Mouse (Mus musculus) ovary, postnatal 14 days (tissue): ENCODE results near the gene Tnpo1.
"Not testable (repeated sequence)": the region's sequence is repeated elsewhere in the genome, so short reads cannot be mapped to it uniquely, and the experiment has no call there.

ENCODE experiments used
- DNase-seq: peaks from one replicate; pipeline ENCODE4 v3.0.0; 2022; ENCODE audit warnings: low spot score

Gene Tnpo1

GRCm38 (mm10) chr13:98818205-98818604 is 108.0 kb downstream of the Tnpo1 start:
- DNase-seq: no peak

DNA sequence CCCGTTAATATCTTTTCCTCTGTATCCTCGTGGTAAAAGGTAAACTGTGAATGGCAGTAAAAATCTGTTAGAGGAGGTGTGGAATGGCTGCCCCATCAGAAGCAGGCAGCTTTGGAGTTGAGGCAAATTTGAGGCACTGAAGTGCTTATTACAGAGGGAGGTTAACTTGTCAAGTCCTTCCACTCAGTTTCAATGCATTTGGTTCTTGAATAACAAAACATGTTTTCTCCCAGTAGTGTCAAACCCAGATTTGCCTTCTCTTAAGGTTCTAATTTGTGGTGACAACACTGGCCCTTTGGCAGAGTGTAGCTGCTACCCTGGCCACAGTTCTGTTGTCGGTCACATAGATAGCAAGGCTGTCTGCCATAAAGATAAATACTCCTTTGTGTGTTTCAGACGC is 108.4 kb downstream of the Tnpo1 start:
- DNase-seq: no peak

DNA sequence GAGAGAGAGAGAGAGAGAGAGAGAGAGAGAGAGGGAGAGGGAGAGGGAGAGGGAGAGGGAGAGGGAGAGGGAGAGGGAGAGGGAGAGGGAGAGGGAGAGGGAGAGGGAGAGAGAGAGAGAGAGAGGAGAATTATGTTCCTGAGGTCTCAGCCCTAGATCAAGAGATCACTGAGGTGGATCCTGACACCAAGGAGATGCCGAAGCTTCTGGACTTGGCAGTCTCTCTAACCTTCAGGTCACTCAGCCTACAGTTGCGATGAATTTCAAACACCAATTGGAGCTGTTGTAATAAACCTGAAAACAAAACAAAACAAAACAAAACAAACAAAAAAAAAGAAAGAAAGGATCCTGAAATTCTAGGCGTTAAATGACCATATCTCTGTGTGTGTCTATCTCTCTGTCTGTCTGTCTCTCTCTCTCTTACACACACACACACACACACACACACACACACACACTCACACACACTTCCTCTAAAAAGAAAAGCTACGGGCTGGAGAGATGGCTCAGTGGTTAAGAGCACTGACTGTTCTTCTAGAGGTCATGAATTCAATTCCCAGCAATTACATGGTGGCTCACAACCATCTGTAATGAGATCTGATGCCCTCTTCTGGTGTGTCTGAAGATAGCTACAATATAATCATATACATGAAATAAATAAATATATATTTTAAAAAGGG is 109.1 kb downstream of the Tnpo1 start:
- not testable (repeated sequence) for DNase-seq

DNA sequence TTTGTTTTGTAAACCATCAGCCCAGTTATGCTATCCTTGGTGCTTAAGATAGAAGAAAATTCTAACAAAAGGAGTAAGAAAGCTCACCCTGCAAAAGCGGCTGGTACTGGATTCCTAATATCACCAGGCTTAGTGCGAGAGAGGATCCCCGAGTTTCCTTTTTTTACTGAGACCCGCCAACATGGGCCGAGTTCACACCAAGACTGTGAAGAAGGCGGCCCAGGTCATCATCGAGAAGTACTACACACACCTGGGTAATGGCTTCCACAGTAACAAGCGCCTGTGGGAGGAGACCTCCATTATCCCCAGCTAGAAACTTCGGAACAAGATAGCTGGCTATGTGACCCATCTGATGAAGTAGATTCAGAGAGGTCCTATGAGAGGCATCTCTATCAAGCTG is 109.6 kb downstream of the Tnpo1 start:
- DNase-seq: no peak

- peak; percentile 98 for DNase-seq
Observed at GRCm38 (mm10) chr13:98815147-98815785, 110.9 kb downstream of the Tnpo1 start, which contains the start of gene Fcho2. Fcho2 (minus strand) TSS chr13:98815449.

GRCm38 (mm10) chr13:98814275-98815040 is 111.7 kb downstream of the Tnpo1 start:
- DNase-seq: peak; percentile 53

GRCm38 (mm10) chr13:98813596-98814274 is 112.4 kb downstream of the Tnpo1 start:
- no peak for DNase-seq

GRCm38 (mm10) chr13:98813167-98813566 is 113.0 kb downstream of the Tnpo1 start:
- no peak for DNase-seq

DNA sequence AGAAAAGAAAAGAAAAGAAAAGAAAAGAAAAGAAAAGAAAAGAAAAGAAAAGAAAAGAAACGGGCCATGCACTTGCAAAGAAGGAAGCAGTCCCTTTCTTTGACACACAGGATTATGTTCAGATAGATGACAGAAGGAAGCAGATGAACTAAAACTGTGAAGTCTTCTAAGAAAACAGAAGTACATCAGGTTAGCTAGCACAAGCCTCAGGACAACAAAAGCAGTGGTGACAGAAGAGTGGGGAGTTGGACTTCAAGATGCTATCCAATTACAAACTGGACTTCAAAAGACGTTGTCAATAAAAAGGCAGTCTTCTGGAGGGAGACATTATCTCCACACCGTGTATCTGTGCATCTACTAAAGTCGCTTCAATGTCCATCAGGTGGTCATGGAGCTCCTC is 113.9 kb downstream of the Tnpo1 start:
- no peak for DNase-seq

DNA sequence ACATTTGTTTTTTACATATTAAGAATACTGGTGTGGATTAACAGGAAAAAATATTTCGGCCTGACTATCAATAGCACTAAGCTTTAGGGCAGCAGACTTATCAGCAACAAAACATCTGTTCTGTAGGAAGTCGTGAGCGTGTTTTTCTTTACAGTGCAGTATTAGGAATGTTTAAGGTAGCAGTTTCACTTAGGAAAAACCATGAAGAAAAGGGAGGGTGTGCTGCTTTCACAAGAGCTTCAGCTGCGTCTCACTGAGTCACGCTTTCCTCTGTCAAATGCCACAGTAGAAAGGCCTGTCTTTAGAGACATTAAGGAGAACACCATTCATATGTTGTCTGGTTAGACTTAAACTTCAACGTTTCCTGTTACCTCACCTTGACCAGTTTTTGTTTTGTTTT is 116.0 kb downstream of the Tnpo1 start:
- no peak for DNase-seq

DNA sequence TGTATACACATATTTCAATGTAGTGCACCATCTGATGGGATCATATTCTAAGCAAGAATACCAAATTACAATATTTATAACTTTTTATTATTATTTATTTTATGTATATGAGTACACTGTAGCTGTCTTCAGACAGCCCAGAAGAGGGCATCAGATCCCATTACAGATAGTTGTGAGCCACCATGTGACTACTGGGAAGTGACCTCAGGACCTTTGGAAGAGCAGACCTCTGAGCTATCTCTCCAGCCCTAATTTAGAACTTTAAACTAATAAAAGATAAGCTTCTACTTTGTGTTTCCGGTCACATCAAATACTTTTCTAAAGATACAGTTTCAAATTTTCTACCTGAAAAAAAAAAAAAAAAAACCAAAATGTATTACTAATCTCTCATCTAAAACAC is 117.1 kb downstream of the Tnpo1 start:
- DNase-seq: no peak

- no peak for DNase-seq
Observed at GRCm38 (mm10) chr13:98804480-98804879, 121.7 kb downstream of the Tnpo1 start.

DNA sequence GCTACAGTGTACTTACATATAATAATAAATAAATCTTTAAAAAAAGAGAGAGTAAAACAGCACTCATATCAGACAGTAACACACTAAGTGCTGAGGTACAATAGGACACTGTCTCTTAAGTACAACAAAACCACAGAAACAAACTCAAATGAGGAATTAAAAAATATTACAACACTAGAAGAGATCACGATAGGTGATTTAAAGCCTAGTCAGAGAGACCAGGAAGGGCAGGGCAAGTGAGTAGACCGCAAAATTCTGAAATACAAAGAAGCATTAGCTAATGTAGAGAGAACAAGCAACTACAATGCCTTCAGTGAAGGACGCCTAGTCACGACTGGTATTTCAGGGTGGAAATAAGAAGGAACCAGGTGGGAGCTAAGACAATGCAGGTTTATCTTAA is 122.5 kb downstream of the Tnpo1 start:
- DNase-seq: no peak

GRCm38 (mm10) chr13:98802957-98803356 is 123.2 kb downstream of the Tnpo1 start:
- no peak for DNase-seq

DNA sequence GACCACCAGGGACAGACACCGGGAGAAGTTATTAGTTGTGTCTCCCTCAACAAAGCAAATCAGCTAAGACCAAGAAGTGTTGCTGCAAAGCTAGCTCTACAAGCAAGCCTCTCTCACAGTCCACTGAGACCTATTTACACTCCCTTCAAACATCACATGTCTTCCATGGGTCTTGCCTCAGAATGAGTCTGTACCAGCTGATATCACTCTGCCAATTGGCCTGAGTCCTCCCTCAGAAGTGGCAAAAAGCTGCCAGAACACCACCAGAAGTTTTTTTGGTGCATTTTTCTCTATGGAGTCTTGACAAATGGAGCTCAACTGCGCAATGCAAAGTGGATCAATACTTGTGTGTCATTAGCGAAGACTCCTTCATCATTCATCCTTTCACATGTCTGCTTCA is 130.7 kb downstream of the Tnpo1 start:
- DNase-seq: no peak

DNA sequence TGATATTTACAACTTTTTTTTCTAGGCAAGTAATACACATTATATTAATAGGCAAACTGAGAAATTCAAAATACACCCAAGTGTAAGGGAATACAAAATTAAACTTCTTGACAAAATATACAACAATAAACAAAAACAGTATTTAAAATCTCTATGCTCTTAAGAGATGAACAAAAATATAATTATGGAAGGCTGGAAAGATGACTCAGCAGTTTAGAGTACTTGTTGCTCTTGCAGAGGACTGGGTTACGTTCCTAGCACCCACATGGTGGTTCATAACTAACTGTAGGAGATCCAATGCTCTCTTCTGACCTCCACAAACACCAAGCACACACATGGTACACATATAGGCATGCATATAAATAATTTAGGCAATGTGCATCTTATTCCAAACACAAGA is 133.3 kb downstream of the Tnpo1 start:
- no peak for DNase-seq

DNA sequence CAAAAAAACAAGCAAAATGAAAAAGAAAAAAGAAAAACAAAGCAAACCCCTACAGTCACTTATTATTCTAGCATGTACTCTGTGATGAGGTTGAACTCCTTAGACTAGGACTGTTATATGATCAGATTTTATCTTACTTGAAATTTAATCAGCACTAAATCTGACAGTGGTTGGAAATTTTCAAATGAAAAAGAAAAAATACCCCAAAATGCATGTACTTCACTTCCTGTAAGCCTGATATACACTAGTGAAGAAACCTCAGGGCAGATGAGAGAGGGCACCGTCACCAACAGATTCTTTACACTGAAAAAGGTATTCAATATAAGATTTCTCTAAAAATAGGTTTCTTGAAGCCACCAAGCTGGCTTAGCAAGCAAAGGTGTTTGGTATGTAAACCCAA is 134.5 kb downstream of the Tnpo1 start:
- no peak for DNase-seq
